Mouse (Mus musculus) urinary bladder, postnatal 36 days (tissue): ENCODE data around the gene Tjp2.
A peak's percentile ranks its signal among the peaks of the same experiment; 100 is the strongest.

Experiments used
- DNase-seq, 2 experiments: peaks; one replicate each; pipeline ENCODE4 v3.0.0; 2022; ENCODE audit warnings: low spot score in 2 of 2, mixed read lengths in 1 of 2

Gene Tjp2

GRCm38 (mm10) chr19:24180415-24180814, 44.4 kb downstream of the Tjp2 start:
- no peak for DNase-seq

GRCm38 (mm10) chr19:24178086-24178485, 46.7 kb downstream of the Tjp2 start:
- no peak for DNase-seq

- DNase-seq = no peak
Measured at GRCm38 (mm10) chr19:24176692-24177091, 48.1 kb downstream of the Tjp2 start.

- DNase-seq = peak; percentile 29 to 36
Measured at GRCm38 (mm10) chr19:24174896-24175295, 49.9 kb downstream of the Tjp2 start.

- peak; percentile 92 to 95 for DNase-seq
Measured at GRCm38 (mm10) chr19:24173608-24174523, 51.0 kb downstream of the Tjp2 start.

- DNase-seq = no peak
Measured at GRCm38 (mm10) chr19:24173020-24173419, 51.8 kb downstream of the Tjp2 start.

GRCm38 (mm10) chr19:24168531-24168930, 56.3 kb downstream of the Tjp2 start:
- DNase-seq = no peak

GRCm38 (mm10) chr19:24166516-24167091, 58.2 kb downstream of the Tjp2 start:
- DNase-seq = peak; percentile 68 to 76

GRCm38 (mm10) chr19:24163974-24164373, 60.9 kb downstream of the Tjp2 start:
- no peak for DNase-seq

- DNase-seq = no peak
Measured at GRCm38 (mm10) chr19:24160460-24160859, 64.4 kb downstream of the Tjp2 start.

- no peak for DNase-seq
Measured at GRCm38 (mm10) chr19:24159751-24160150, 65.1 kb downstream of the Tjp2 start.

GRCm38 (mm10) chr19:24159334-24159733, 65.5 kb downstream of the Tjp2 start:
- no peak for DNase-seq

GRCm38 (mm10) chr19:24156067-24156455, 68.8 kb downstream of the Tjp2 start:
- DNase-seq = no peak

- DNase-seq = no peak
Measured at GRCm38 (mm10) chr19:24155395-24156066, 69.3 kb downstream of the Tjp2 start.

- DNase-seq = no peak
Measured at GRCm38 (mm10) chr19:24153266-24154023, 71.4 kb downstream of the Tjp2 start.

- no peak for DNase-seq
Measured at GRCm38 (mm10) chr19:24144009-24144408, 80.8 kb downstream of the Tjp2 start.

GRCm38 (mm10) chr19:24142621-24143061, 82.2 kb downstream of the Tjp2 start:
- no peak for DNase-seq

- DNase-seq = no peak
Measured at GRCm38 (mm10) chr19:24140298-24140697, 84.5 kb downstream of the Tjp2 start.

- no peak for DNase-seq
Measured at GRCm38 (mm10) chr19:24137392-24137791, 87.4 kb downstream of the Tjp2 start.

GRCm38 (mm10) chr19:24134991-24135390, 89.8 kb downstream of the Tjp2 start:
- DNase-seq = no peak

- no peak for DNase-seq
Measured at GRCm38 (mm10) chr19:24134144-24134911, 90.5 kb downstream of the Tjp2 start.
